Mouse (Mus musculus) retina, postnatal 1 day (tissue): ENCODE measurements around the gene Fam208b.
"Not testable (repeated sequence)": the region's sequence is repeated elsewhere in the genome, so short reads cannot be mapped to it uniquely, and the experiment has no call there.

Experiments
- DNase-seq: peaks from one replicate; pipeline ENCODE4 v3.0.0-alpha.2; 2012

Gene Fam208b

DNA sequence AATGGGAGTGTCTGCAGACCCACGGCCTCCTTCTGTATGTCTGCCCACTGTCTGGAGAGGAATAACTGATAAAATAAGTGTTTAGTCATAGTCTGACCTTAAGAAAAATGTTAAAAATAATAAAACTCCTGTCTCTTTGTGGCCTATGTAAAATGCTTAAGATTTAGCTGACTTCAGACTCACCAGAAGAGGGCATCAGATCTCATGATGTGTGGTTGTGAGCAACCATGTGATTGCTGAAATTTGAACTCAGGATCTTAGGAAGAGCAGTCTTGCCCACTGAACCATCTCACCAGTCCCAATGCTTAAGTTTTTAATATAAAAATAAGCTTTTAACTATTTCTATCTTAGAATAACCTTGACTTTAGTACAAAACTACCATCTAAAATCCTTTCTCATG, 47.8 kb downstream of the Fam208b start:
- no peak for DNase-seq

DNA sequence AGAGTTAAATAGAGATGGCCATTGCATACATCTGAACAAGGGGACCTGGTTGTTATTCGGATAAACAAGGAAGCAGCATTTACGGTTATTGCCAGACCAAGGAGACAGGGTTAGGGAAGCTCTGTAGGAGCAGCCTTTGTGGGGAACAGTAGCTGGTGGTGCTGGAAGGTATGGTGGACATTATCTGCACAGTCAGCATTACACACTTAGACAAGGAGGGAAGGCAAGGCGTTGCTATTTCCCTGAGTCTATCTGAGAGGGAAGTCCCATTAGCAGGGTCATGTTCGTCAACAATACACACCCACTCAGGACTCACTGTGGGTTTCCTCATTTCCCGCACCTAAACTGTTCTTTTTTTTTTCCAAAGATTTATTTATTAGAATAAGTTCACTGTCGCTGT, 63.1 kb downstream of the Fam208b start:
- no peak for DNase-seq

DNA sequence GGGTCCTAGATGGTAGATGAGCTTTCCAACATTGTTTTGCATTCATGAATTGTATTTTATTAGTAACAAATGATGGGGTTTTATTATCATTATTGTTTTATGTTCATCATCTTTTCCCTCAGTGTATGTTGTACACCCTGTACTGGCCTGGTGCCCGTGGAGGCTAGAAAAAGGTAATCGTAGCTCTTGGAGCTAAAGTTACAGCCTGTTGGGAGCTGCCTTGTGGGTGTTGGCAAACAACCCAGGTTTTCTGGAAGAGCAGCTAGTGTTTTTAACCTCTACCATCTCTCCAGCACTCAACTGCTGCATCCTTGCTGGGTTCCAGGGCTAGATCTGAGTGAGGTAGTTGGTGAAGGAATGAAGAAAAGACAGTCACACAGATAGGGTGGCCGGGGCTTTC, 63.5 kb downstream of the Fam208b start:
- no peak for DNase-seq

DNA sequence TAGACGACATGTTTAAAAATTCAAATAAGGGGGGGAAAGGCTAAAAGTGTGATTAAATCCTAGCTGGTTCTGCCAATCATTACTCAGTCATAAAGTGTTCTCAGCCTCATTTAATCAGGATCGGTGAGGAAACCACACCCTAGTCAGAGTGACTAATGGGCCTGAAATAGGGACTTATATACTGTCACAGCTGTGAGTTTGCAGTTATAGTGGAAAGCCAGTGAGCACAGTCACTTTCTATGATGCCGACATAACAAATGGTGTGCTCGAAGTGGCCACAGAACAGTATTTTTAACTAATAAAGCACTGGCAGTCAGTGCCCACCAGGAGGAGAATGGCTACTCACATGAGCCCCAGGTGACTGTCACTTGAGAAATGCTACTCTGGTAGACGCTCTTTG, 66.0 kb downstream of the Fam208b start:
- DNase-seq, result no peak

DNA sequence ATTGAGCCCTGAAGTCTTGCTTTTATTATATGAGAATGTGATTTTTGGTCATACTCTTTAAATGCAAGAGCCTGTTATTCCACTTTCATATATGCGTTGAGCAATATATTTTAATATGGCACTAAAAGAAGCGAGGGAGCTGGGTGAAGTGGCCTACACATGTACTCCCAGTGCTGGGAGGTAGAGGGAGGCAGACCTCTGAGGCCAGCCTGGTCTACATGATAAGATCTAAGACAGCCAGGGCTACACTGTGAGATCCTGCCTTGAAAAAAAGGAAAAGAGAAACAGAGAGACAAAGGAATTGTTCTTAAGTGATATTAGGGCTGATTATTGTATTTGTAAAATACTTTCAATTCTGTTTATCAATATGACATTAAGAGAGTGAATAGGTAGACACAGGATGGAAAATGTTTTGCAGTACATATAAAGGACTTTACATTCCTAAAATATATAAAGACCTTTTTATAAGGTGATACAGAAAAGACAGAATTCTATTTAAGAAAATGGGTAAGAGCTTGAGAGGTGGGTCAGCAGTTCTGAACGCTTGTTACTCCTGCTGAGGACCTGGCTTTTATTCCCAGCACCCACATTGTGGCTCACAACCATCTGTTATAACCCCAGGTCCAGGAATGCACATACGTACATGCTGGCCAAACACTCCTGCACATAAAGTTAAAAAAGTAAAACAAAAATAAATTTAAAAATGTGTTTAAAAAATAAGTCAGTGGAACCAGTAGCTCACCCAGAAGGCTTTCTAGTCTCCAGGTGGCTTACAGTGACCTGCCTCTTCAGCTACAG, 66.6 kb downstream of the Fam208b start:
- DNase-seq, result no peak

DNA sequence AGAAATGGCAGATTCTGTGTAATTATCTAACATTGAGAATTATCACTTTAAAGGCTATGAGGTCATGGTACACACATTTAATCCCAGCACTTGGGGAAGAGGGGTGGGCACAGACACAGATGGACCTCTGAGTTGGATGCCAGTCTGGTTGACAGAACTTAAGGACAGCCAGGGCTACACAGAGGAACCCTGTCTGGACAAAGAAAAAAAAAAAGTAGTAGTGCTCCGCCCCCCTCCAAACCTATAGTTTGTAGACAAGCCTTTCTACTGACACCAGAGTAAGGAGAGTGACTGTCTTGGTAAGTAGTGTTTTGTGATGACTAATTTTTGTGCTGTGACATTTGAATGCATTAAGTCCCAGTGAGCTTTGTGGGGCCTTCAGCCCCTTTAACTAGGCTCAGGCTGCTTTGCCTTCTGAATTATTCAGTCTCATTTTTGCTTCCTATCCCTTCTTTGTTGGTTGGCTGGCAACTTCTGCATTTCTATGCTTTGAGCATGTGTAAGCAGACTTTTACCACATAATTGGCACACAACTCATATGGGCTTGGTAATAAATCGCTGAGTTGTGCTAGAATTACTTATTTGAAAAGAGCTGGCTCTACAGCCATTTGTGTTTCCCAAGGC, 69.6 kb downstream of the Fam208b start:
- no peak for DNase-seq

DNA sequence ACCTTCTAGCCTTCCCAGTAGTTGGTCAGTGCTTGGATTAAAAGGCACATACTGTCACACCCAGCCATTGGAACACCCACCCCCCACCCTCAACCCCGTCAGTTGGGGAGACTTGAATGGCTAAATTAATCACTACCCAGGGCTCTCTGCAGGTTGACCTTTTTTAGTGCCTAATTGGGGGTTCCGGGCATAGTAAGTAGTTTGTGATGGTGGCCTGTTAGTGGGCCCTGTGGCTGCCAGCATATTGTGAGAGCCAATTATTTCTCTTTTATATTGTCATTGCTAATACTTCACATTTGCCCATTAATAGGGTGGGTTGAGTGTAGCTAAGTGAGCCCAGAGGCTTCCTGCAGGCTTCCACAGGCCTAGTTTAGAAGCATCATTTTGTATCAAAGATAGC, 70.7 kb downstream of the Fam208b start:
- peak; percentile 81 for DNase-seq

DNA sequence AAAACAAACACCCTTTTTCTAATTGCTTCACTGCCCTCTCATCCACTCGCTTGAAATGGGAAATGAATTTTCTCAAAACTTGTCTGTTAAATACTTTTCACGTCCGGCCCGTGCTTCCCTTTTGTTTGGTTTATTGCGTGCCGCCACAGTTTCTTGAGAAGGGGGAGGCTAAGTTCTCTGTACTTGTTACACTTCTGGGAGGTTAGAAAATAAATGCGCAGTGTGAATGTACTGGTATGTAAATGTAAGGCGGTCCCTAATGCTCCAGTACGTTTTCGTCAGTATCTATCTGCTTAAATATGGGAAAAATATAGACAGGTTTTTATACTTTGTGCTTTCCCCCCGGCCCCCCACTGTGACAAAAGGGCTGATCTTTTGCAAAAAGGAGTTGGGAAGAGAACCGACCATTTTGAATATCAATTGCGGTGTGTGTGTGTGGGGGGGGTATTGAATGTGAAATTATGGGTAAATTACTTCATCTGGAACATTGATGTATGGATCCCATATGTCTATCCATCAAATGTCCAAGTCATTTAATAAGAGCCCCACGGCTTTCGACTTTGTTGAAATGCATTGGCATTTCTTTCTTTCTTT, 71.8 kb downstream of the Fam208b start:
- DNase-seq, result peak; percentile 10

DNA sequence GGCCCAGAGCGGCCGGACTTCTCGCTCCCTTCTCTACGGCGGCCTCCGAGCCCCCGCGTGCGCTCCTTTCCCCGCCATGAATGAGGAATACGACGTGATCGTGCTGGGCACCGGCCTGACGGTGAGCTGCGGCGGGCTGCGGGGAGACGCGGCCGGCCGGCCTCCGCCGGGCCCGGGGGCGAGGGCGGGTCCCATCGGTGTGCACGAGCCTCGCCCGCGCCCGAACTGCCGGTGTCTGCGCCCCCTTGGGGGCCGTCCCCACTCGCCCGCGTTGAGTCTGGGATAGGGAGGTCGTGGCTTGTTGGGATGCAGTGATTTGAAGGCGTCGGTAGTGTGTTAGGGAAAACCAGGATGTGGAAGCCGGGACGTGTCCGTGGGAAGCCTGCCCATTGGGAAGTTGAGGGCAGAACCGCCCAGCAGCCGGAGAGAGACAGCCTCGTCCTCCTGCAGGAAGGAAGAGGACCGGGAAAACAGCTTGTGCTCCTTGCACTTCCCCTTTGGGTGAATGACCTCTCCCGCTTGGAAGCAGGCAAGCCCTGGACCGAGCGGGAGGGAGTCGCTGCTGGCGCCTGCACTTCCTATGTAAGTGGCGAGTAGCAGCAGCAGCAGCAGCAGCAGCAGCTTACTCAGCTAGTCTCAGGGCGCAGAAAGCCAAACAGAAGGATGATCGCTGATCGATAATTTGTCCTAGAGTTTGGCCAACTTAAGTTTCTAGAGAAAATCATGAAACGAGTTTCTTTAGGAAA, 72.5 kb downstream of the Fam208b start:
- peak; percentile 79 for DNase-seq

DNA sequence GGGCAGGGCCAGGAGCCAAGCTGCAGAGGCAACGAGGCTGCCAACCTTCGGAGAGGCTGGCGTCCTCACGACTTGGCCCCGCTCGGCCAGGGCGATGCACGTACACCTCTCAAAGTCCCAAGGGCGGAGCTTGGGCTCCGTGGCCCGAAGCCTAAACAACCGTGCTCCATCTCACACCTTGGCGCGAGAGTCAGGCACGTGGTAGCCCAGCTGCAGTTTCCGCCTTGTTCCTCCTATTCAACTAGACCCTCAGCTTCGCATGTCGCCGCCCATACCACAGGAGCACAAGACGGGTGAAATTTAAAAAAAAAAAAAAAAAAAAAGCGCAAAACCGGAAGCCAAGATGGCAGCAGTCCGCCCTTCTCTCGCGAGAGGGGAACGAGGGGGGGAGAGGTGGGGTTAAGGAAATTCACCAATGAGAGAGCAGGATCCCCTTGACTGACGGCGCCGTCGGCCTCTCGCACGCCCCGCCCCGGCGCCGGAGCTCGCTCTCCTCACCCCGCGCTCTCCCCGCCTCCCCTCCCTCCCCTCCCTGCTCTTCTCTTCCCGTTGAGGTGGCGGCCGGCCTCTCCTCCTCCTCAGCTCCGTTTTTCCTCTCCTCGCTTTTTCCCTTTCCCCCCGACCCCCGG, 73.2 kb downstream of the Fam208b start, which contains the start of gene Gdi2:
Gdi2 (plus strand) TSS at position 470 of the 629 bp plus-strand sequence.
- peak; percentile 99 for DNase-seq

DNA sequence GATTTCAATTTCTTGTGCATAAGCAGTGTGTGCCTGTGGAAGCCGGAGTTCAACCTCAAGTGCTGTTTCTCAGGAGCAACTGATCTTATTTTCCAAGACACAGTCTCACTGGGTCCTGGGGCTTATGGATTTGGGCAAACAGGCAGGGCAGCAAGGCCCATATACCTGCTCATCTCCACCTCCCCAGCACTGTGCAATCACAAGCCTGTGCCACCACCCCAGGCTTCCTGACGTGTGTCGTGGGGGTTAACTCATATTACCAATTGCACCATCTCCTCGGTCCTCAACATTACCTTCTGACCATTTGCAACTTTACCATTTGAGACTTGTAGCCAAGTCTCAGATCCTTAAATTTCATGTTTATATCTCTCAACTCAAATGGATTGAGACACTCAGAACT, 76.8 kb downstream of the Fam208b start:
- no peak for DNase-seq

DNA sequence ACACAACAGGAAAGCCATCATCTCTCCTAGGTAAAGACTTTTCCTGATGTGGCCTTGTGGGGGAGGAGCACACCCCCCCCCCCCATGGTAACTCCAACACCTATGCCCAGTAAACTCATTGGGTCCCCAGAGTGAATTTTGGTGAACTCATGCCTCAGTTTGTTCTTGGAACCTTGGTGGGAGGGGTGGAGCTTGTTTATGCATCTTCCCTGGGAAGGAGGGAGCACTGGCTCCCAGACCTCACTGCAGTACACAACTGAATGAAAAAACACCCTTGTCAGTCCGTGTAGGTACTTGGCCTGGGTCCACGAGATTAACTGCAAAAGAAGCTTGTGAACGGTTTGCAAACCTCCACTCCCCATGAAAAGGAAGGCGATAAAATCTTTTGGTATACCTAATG, 78.5 kb downstream of the Fam208b start:
- DNase-seq, result no peak

DNA sequence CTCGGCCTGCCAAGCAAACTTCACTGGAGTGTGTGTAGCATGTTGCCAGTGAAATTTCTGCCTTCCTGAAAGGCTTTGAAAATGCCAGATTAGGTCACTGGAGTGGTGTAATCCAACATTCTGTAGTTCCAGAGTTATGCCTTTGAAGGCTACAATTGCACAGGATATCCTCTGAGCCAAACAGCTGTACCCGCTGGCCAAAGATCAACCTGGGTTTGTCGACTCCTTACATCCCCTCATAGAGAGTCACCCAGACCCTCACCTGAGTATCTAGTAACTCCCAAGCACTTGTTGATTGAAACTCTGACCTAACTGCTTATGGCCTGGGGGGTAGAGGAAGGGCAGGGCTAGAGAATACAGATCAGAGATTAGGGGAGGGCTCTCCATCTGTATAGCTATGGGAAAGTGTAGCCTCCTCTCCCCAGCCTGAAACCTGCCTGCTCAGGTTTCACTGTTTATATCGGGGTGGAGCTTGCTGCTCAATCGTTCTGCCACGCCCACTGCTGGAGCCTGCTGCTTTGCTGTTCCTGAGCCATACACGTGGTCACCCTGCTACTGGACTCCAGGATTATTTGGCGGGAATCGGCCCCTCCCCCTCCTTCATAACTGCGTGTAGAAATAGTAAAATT, 79.1 kb downstream of the Fam208b start:
- DNase-seq, result no peak

DNA sequence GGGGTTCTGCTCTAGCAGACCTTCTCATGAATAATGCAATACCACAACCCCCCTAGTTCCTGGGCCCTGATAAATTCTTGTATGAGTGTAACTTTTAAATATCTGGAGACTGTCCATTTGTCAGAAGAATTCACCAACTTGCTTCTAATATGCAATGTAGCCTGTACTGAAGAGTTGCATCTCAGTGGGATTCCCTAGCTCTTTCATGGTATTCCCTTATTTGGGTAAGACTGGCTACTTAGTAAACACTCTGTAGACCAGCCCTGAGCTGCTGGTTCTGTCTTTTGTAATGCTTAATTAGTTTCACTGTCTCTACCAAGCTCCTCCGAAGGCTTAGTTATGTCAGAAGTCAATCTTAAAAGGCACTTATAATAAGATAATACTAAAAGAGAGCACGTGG, 79.7 kb downstream of the Fam208b start:
- not testable (repeated sequence) for DNase-seq

DNA sequence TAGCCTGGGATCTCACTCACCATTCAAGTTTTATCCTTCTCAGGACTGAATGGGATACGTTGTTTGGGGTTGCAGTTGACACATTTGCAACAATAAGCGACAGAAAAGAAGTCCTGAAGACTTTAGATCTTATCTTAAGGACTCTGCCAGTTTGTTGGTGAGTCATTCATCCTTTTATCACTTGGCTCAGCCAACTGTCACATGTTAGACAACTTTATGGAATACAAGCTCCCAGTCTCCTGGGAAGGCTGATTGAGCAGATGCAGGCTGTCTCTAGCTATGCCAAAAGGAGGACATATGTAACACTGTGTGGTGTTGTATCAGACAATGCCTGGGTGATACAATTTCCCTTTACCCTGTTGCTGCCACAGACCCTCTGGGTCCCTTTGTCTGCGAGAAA, 80.5 kb downstream of the Fam208b start:
- DNase-seq, result no peak

DNA sequence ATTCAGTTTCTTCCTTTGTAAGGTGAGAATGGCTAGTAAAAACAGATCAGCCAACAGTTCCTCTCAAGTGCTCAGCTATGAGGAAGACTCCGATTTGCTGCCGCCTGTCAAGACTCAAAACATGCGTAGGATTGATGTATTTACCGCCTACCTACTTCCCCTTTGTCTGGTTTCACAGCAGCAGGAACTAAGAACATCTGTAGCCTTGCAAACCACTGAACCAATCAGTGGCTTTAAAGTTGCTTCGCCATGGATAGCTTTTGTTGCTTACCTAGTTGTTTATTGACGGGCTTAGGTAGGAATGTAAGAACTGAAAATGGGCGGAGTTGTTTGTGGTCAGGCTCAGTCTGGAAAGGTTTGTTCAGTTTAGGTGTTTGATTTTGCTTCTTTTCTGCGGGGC, 84.6 kb downstream of the Fam208b start:
- no peak for DNase-seq

DNA sequence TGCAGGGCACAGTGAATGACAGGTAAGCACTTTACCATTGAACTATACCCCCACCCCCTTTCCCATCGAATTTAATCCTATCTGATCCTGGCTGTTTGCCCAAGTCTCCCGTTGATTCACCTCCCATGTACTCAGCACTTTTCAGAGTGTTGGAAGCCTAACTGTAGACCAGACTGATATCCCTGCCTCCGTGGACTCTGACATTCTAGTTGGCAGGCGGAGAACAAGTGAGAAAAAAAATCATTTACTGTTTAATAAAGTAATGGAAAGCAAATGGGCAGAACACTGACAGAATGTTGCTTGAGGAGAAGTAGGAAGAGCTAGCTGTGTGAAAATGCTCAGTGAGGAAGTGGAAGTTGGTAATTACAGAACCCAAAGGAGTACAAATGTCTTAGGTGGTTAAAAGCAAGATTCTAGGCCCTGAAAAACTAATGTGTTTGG, 85.3 kb downstream of the Fam208b start:
- no peak for DNase-seq

DNA sequence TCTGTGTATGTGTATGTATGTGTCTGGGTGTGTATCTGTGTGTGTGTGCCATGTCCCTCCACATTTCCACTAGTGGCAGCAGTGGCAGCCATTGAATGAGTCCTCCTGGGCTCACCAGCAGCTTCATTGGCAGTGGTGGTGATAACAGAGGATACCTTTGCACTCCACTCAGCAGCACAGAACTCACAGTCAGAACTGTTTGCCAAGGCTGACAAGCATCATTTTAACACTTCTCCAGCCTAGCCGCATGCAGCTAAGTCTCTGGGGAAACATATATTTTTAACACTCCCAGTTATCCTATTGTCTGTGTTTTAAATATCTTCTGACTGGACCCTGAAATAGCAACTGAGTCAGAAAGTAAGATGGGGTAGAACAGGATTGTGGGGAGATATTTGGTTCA, 87.0 kb downstream of the Fam208b start:
- no peak for DNase-seq

DNA sequence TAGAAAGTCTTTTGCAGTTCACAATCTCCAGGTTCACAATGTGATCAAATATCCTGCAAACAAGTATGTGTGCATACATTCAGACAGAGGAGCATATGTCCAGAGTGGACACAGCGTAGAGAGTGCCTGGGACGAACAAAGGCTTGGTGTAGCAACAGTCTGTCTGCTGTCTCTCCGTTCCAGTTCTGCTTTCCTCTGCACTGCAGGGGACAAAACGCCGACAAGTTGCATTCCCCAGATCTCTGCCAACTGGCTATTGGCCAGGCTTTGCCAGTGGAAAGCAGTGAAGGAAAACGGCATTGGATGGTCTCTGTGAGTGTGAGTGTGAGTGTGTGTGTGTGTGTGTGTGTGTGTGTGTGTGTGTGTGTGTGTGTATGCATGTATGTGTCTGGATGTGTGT, 87.4 kb downstream of the Fam208b start:
- DNase-seq, result peak; percentile 27

DNA sequence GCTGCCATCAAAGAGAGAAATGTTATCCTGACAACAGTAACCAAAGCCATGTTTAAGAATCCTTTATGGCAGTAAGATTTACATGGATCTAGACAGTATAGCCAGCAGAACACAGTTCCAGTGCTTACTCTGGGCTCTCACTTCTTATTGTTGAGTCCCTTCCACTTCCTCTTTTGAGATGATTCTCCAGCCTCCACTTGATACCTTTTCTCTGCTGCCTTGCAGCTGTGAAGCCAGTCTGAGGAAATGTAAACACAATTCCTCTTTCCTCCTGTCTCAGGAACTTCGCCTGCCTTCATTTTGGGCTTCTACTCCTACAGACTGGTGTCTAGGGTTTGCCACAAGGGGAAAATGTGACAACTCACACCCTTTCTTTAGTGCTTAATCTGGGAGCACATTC, 90.9 kb downstream of the Fam208b start:
- not testable (repeated sequence) for DNase-seq

DNA sequence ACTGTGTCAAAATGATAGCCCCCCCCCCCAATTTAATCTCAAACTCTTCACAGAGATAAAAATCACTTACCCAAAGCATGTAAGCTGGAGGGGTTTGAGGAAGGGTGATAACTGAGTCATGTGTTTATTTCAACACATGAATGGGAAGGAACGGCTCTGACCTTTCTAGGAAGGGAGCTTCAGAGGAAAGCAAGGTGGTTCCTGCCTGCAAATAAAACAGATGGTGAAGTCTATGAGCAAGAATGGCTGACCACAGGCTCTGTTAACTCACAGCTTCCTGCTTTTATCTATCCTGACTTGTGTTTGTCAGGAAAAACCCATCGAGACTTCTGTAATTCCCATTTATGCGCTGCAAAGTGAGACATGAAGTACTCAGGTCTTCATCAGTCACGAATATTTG, 91.6 kb downstream of the Fam208b start:
- DNase-seq, result not testable (repeated sequence)
